Mouse (Mus musculus): Measurements from ENCODE around the gene Gm20388. TPM values are rescaled to one million over a fixed set of nuclear protein-coding genes. Genes with fewer than 3 reads are reported as not detected.
A peak's percentile ranks its signal among the peaks of the same experiment; 100 is the strongest.

Gene Gm20388
- polyA plus RNA-seq, 1 experiment from 2014 or later, result not detected

- ATAC-seq, result no peak
- Histone ChIP-seq H3K36me3 (ENCODE audit: control insufficient read depth, insufficient read depth) (no peaks in the 10 kb centered on the region), H3K27ac (ENCODE audit: low read depth, low read length) (no peak overlapping the region), H3K4me1 (replicated peaks; ENCODE audit: control insufficient read depth, insufficient read depth, low read length) (no peaks in the 10 kb centered on the region), H3K27me3 (replicated peaks; ENCODE audit: control insufficient read depth, insufficient read depth, low read length) (peaks cover 3% of the 10 kb centered on the region; the same call in 1 of the 2 replicates), H3K4me3 (ENCODE audit: low read depth, low read length) (no peak overlapping the region), H3K9ac (ENCODE audit: low read depth, low read length) (no peak overlapping the region), H3K9me3 (ENCODE audit: control insufficient read depth) (no peaks in the 10 kb centered on the region), H3K4me2 (replicated peaks; ENCODE audit: low read depth) (no peak overlapping the region)
- 80% methylated on average over 6 of the region's 6 CpGs for WGBS
- no peak for TF ChIP-seq CTCF (IDR thresholded peaks at IDR 0.05; ENCODE audit: low read depth)
These were observed 2543.8 kb downstream of the Gm20388 start for GRCm38 (mm10) chr8:122454409-122454808.

GRCm38 (mm10) chr8:122457171-122457570, 2546.5 kb downstream of the Gm20388 start:
- Histone ChIP-seq H3K27me3 (replicated peaks; ENCODE audit: control insufficient read depth, insufficient read depth, low read length) (peaks cover 10% of the 10 kb centered on the region; the same call in 1 of the 2 replicates), H3K9ac (ENCODE audit: low read depth, low read length) (no peak overlapping the region), H3K4me1 (replicated peaks; ENCODE audit: control insufficient read depth, insufficient read depth, low read length) (peaks cover 2% of the 10 kb centered on the region; the same call in 1 of the 2 replicates), H3K9me3 (ENCODE audit: control insufficient read depth) (no peaks in the 10 kb centered on the region), H3K36me3 (ENCODE audit: control insufficient read depth, insufficient read depth) (no peaks in the 10 kb centered on the region), H3K4me3 (ENCODE audit: low read depth, low read length) (no peak overlapping the region), H3K27ac (ENCODE audit: low read depth, low read length) (no peak overlapping the region), H3K4me2 (replicated peaks; ENCODE audit: low read depth) (no peak overlapping the region)
- 74% methylated on average over 11 of the region's 11 CpGs for WGBS
- no peak for ATAC-seq
- TF ChIP-seq CTCF (IDR thresholded peaks at IDR 0.05; ENCODE audit: low read depth), result no peak

GRCm38 (mm10) chr8:122459218-122459900, 2548.7 kb downstream of the Gm20388 start:
- Histone ChIP-seq H3K27ac (ENCODE audit: low read depth, low read length) (no peak overlapping the region), H3K4me3 (ENCODE audit: low read depth, low read length) (no peak overlapping the region), H3K4me1 (replicated peaks; ENCODE audit: control insufficient read depth, insufficient read depth, low read length) (peaks cover 2% of the 10 kb centered on the region; the same call in 1 of the 2 replicates), H3K4me2 (replicated peaks; ENCODE audit: low read depth) (no peak overlapping the region), H3K36me3 (ENCODE audit: control insufficient read depth, insufficient read depth) (no peaks in the 10 kb centered on the region), H3K9ac (ENCODE audit: low read depth, low read length) (no peak overlapping the region), H3K9me3 (ENCODE audit: control insufficient read depth) (no peaks in the 10 kb centered on the region), H3K27me3 (replicated peaks; ENCODE audit: control insufficient read depth, insufficient read depth, low read length) (peaks cover 10% of the 10 kb centered on the region; the same call in 1 of the 2 replicates)
- TF ChIP-seq CTCF (IDR thresholded peaks at IDR 0.05; ENCODE audit: low read depth), result peak; percentile 59
- no peak for ATAC-seq
- WGBS, result 72% methylated on average over 6 of the region's 6 CpGs

GRCm38 (mm10) chr8:122459990-122460389, 2549.3 kb downstream of the Gm20388 start:
- peak overlapping the region; percentile 68 for H3K4me2 ChIP-seq (replicated peaks; ENCODE audit: low read depth)
- H3K4me1 ChIP-seq (replicated peaks; ENCODE audit: control insufficient read depth, insufficient read depth, low read length), result peaks cover 2% of the 10 kb centered on the region; the same call in 1 of the 2 replicates
- H3K9me3 ChIP-seq (ENCODE audit: control insufficient read depth), result no peaks in the 10 kb centered on the region
- no peak for ATAC-seq
- no peak overlapping the region for H3K27ac ChIP-seq (ENCODE audit: low read depth, low read length)
- H3K9ac ChIP-seq (ENCODE audit: low read depth, low read length), result no peak overlapping the region
- H3K4me3 ChIP-seq (ENCODE audit: low read depth, low read length), result peak overlapping the region; percentile 22; the same call in 1 of the 2 replicates
- TF ChIP-seq CTCF (IDR thresholded peaks at IDR 0.05; ENCODE audit: low read depth), result no peak
- no peaks in the 10 kb centered on the region for H3K36me3 ChIP-seq (ENCODE audit: control insufficient read depth, insufficient read depth)
- H3K27me3 ChIP-seq (replicated peaks; ENCODE audit: control insufficient read depth, insufficient read depth, low read length), result peaks cover 10% of the 10 kb centered on the region; the same call in 1 of the 2 replicates
- WGBS, result 32% methylated on average over 7 of the region's 7 CpGs

GRCm38 (mm10) chr8:122460524-122461472, 2550.2 kb downstream of the Gm20388 start, which contains the start of gene Snai3:
Snai3 (minus strand) TSS chr8:122460733.
- 0 out of 2 replicates have a peak, but pooled peaks cover 4% of the 10 kb centered on the region for H3K36me3 ChIP-seq (ENCODE audit: control insufficient read depth, insufficient read depth)
- no peak within 1 kb of the TSS for H3K27ac ChIP-seq (ENCODE audit: low read depth, low read length)
- TF ChIP-seq CTCF (IDR thresholded peaks at IDR 0.05; ENCODE audit: low read depth), result no peak
- peaks cover 2% of the 10 kb centered on the region; the same call in 1 of the 2 replicates for H3K4me1 ChIP-seq (replicated peaks; ENCODE audit: control insufficient read depth, insufficient read depth, low read length)
- H3K4me3 ChIP-seq (ENCODE audit: low read depth, low read length), result peak within 1 kb of the TSS; percentile 22
- ATAC-seq, result peak; percentile 93
- peak within 1 kb of the TSS; percentile 68 for H3K4me2 ChIP-seq (replicated peaks; ENCODE audit: low read depth)
- peaks cover 10% of the 10 kb centered on the region; the same call in 1 of the 2 replicates for H3K27me3 ChIP-seq (replicated peaks; ENCODE audit: control insufficient read depth, insufficient read depth, low read length)
- peak within 1 kb of the TSS; percentile 35; the same call in 1 of the 2 replicates for H3K9ac ChIP-seq (ENCODE audit: low read depth, low read length)
- H3K9me3 ChIP-seq (ENCODE audit: control insufficient read depth), result no peaks in the 10 kb centered on the region
- 2% methylated on average over 55 of the region's 56 CpGs for WGBS
